Mouse (Mus musculus): ENCODE results near the gene Gm45521.
A peak's percentile ranks its signal among the peaks of the same experiment; 100 is the strongest.

Gm45521 gene

DNA sequence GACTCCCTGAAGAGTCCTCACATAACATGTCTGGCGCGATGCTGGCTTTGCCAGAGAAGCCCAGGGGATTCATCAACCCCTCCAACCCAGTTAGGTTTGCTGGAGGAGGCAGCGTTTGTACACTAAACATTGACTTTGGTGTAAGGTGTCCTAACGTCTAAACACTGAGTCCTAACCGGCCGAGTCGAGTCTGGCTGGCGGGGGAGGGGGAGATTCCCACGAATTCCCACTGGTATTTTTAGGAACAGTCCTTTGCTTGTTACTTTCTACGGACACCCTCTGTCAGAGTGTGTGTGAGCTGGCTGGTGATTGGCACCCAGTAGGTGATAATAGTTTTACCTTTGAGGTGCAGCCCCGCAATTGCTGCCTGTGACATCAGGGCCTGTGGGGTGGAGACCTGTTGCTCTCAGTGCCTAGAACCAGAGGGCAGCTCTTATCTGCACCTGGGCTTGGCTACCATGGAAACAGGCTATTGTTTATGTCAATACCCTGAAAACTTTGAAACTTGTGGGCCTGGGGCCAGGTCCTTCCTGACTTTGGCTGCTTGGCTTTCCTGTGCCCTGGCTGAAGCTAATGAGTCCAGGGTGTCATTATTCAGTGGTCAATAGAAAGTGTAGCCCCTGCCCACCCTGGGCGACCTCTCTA, 4.4 kb upstream of the Gm45521 start:
- peak; percentile 50 for DNase-seq (ENCODE audit: low read depth)

DNA sequence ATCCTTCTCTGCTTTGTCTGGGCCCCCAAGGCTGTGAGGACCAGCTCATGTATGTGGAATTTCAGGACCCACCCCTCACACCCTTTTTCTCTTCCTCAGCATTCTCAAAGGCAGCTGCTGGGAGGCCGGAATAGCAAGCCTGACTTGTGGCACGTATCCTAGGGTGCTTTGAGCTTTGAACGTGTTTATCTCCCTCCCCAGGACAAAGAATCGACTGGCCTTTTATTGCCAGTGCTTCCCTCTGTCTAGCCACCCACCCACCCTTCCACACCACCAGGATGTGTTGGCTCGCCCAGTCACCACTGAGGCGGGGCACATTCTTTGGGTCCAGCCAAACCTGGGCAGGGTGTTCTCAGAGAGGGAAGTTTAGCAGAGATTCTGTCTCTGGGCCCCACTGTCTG, 3.0 kb upstream of the Gm45521 start:
- DNase-seq (ENCODE audit: low read depth) = peak; percentile 63

DNA sequence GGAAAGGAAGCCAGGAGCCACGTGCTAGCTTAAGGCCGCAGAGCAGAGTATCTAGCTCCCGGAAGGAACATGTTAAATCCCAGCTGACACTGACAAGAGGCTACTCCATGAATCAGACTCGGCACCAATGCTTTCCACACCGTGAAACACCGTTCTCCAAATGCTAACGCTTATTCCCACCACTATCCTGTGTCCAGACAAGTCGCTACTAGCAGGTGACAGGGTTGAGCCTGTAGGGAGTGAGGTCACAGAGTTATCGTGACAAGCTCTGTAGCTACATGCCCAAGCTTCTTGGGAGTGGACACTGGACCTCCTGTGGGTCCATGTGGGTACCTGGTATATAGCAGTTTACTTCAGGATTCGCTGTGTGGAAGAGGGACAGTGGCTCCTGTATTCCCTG, 661 bp upstream of the Gm45521 start:
- no peak for DNase-seq (ENCODE audit: low read depth)

DNA sequence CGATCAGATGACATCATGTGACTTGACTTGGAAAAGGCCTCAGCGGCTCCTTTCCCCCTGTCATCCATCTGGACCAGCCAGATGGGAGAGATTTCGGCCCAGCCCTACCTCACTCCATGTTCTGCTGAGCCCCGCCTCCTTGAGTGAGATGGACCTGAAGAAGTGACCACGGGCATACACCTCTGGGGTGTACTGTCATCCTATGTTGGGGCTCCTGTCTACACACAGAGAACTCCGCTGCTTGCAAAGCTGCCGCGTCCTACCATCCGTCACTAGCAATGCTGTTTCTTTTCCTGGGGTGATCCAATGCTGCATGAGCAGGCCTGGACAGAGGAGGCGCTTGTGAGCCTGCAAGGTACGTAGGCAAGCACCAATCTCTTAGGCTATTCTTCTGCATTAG, 3.5 kb downstream of the Gm45521 start:
- no peak for DNase-seq (ENCODE audit: low read depth)

DNA sequence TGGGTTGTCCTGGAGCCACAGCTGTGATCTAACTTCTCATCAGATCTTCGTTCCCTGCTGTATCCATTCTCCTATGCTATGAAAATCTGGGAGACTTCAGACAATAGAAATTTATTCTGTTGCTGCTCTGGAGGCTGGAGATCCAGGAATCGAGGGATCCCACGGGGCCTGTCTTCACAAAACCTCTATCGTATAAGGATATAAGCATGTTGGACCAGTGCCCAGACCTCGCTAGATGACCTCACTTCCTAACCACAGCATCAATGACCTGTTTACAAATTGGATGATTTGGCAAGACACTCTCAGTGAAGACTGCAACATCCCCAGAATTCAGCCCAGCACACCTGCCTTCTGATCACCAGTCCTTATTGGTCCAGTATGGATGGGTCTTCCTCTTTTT, 4.6 kb downstream of the Gm45521 start:
- DNase-seq (ENCODE audit: low read depth) = peak; percentile 70

DNA sequence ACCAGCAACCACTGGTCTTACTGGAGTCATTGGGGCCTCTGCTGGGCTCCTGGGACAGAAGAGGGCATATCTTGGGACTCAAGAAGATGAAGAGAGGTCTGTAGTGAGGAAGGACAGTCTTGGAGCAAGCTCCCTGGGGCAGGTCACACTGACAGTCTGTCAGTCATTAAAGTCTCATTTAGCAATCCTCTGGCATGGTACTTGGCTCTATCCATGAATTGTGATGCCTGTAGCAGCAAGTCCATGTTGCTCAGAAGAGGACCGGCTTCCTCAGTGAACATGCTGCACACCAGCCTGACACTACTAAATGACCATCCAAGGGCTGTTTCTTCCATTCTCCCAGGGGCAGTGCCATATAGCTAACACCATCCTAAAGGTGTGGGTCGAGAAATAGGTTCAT, 5.5 kb downstream of the Gm45521 start:
- DNase-seq (ENCODE audit: low read depth) = no peak

DNA sequence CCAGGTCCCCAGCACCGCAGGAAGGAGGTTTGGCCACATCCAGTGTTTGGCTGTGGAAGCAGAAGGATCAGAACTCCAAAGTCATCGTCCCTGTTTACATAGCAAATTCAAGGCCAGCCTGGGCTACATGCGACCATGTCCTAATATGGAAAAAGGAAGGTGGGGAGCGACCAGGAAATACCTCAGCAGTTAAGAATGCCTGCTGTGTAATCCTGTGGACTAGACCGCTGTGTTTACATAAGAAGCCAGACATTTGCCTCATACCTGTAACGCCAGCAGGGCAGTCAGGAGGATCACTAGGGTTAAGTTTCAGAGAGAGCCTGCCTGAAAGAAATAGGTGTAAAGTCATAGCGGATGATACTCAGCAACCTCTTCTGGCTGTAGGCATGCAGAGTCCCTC, 6.1 kb downstream of the Gm45521 start:
- no peak for DNase-seq (ENCODE audit: low read depth)

DNA sequence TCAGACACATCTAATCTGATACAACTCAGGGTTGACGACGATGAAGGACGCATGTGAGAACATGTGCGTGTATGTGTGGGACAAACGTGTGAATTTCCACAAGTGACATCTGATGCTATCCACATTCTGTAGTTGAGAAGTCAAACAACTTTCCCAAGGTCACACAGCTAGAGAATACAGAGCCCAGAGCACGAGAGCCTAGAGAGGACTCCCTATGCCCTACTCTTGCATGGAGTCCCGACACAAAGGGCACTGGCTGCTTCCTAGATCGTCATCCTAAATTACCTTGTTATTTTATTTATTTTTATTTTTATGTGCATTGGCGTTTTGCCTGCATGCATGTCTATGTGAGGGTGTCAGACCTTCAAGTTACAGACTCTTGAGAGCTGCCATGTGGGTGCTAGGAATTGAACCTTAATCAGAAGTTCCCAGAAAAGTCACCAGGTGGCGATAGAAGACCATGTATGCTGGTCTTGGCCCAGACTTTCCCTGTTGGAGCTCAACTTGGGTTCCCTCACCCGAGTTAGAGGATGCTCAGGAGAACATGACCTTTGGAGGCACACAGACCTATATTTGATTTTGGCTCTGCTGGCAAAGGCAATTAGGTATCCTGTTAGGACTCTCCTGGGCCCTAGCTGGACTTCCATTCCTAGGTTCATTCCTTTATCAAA, 7.3 kb downstream of the Gm45521 start:
- peak; percentile 84 for DNase-seq (ENCODE audit: low read depth)

DNA sequence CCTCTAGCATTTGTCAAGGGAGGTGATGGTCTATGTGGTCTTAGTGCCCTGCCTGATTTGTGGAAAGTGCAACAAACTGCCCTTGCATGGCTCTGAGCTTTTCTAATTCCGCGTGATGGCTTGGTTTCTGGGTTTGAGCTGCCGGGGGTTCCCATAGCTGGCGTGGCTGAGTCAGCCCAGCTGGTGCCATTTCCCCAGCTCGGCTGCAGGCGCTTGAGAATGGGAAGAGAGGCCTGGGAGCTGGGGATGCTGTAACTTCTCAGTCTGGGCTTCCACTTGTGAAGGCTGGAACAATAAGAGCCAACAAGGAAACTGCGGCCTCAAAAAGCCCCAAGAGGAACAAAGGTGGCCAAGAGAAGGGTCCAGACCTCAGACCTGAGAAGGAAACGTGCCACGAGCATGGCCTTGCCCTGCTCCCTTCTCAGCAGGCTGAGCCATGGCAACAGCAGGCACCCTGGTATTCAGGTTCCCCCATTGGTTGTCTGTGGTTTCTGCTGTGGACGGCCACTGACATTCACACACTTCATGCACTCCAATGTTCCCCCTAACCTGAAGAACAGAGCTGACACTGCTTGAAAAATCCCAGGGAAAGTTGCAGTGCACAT, 14.9 kb downstream of the Gm45521 start:
- no peak for DNase-seq (ENCODE audit: low read depth)

DNA sequence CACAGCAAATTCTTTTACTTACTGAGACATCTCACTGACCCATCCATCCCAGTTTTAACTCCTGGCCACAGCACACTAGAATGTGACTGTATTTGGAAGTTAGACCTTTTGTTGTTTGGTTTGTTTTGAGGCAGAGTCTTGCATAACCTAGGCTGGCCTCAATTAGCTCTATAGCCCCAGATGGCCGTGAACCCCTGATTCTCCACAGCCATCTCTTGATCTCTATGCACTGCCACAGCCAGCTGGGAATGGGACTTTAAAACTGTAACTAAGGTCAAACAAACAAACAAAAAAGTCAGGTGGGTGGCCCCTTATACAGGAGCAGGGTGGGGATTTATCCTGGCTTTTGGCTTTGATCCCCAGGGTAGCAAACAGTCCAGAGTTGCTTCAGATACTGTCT, 17.6 kb downstream of the Gm45521 start:
- DNase-seq (ENCODE audit: low read depth) = no peak

DNA sequence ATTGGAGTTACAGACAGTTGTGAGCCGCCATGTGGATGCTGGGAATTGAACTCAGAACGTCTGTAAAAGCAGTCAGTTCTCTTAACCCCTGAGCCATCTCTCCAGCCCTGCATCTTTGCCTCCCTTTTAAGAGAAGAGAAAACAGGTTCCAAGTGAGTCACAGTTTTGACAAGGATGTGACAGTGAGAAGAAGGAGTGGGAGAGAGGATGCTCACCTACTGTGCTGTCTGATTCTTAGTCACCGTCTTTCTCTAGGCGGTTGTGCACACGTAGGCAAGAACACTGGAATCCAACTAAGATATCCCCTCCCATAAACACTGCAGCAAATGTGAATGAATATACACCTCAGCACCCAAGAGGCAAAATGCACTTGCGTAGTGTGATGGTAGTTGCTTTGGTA, 18.1 kb downstream of the Gm45521 start:
- DNase-seq (ENCODE audit: low read depth) = no peak

DNA sequence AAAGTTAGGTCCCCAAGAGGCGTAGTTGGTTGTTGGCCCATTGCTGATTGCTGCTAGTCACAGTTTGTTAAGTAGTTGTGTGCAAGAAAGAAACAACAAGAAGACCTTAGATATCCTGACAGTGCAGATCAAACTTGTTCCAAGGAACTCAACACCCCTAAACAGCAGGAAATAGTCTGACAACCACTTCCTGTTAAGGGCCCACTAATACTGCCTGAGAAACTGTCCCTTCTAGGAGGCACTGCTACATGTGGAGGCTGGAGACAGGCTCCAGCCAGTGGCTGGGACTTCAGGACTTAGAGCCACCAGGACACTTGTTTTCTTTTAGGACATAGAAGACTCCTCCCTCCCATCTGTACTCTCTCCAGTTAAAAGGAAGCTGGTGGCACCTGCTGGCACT, 20.4 kb downstream of the Gm45521 start:
- DNase-seq (ENCODE audit: low read depth) = no peak

DNA sequence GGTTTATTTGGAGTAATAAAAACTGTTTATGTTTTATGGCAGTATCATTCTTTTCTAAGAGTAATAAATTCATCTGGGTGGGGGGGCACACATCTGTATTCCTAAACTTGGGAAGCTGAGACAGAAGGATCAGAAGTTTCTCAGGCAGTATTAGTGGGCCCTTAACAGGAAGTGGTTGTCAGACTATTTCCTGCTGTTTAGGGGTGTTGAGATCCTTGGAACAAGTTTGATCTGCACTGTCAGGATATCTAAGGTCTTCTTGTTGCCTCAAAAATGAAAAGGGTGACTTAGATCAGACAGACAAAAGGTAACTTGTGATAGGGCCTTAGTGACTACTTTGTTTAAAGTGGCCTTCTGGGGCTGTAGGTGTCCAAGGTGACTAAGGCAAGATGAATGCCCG, 21.1 kb downstream of the Gm45521 start:
- DNase-seq (ENCODE audit: low read depth) = no peak

DNA sequence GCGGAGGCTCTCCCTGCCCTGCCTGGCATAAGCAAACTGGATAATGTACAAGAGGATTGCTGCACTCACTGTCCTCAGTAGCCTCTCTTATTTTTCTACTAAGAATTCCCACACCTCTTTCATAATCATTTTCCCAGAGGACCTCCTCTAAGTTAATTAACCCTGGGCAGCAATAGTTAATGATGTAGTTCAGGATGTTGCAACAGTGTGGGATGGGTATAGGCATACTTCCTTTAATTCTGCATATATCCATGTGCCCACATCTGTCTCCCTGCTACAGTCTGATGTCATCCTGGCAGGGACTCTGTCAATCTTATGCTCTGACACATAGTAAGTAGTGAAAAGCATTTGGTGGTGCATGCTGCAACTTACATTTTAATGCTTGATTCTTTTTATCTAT, 24.1 kb downstream of the Gm45521 start:
- DNase-seq (ENCODE audit: low read depth) = no peak

DNA sequence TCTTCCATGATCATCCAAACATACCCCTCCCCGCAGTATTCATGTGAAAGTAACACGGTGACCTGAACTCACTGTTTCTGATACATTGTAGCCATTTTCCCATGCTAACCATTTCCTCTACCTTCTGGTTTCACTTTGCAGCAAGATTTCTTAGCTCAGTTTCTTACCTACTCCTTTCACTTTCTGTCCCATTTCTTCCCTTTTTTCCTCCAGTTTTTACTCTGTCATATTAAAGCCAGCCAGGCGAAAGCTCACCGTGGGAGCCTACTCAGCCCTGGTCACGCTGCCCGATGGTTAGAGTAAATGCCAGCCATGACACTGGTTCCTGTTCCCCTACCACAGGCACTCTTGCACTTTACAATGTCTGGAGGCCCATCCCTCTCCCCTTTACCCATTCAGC, 29.8 kb downstream of the Gm45521 start:
- DNase-seq (ENCODE audit: low read depth) = no peak

DNA sequence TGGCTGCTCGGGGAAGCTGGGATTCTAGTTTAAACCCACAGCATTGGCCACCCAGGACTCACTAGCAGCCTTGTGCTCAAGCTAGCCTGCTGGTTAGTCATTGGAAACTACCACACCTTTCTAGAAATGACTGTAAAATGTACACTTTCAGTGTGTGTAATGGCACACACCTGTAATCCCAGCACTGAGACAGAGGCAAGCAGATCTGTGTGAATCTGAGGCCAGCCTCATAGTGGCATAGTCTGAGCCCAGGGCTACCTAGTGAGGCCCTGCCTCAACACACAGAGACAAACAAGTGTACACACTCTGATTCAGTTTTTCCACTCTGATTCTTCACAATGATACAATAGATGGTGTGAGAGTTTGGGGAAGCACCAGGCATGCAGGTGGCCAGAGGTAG, 32.3 kb downstream of the Gm45521 start:
- no peak for DNase-seq (ENCODE audit: low read depth)

DNA sequence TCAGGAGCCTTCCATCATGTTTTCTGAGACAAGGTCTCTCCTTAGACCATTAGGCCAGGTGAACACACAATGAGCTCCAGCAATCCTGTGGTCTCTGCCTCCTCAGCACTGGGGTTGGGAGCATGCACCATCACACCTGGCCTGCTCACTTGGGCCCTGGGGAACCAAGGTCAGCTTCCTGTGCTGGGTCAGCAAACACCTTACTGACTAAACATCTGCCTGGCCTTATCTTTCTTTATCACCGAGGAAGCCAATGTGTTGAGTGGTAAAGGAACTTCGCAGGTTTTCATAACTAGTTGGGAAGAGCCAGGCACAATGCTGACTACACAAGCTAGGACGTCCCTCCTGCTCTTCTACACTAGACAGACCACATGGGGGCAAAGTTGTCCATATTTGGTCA, 32.9 kb downstream of the Gm45521 start:
- DNase-seq (ENCODE audit: low read depth) = no peak

DNA sequence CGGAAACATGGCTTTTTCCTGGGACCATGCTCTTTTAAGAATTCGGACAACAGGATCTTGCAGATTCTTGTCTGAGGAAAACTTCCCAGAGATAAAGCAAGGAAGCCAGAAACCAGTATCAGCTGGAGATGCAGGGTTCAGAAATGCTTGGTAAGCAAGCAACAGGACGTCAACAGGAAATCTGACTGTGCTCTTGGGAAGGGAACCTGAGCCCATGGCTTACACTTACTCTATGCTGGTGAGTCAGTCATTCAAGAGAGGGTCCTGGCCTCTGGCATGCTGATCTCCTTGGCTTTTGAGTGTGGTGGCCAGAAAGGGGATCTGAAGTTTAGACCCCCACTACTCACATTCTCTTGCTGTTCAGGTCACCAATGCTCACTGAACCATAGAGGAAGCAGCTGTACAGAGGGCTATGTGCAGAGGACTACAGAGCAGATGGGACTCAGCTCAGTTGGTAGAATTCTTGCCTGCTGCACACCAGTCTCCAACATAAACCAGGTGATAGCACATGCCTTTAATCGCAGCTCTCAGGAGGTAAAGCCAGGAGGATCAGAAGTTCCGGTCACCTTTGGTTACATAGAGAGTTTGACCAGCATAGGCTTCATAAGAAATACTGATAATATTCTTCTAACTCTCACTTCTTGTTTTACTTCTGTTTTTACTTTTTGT, 34.2 kb downstream of the Gm45521 start:
- no peak for DNase-seq (ENCODE audit: low read depth)

DNA sequence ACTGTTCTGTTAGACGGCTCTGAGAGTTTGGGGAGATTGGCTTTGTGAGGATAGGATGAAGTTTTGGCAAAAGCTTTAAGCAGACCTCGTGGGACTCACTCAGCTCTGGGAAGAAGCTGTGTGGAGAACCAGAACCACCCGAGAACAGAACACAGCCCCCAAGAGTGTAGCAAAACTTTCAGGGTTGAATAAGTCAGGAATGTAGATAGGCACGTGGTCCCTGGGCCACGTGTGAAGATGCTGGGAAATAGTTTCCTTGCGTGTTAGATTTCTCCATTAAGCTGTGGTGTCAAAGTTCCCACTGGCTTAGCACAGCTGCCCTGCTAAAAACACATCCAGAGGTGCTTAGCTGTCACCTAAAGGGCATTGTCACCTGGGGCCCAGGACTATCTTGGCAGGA, 35.1 kb downstream of the Gm45521 start:
- no peak for DNase-seq (ENCODE audit: low read depth)

DNA sequence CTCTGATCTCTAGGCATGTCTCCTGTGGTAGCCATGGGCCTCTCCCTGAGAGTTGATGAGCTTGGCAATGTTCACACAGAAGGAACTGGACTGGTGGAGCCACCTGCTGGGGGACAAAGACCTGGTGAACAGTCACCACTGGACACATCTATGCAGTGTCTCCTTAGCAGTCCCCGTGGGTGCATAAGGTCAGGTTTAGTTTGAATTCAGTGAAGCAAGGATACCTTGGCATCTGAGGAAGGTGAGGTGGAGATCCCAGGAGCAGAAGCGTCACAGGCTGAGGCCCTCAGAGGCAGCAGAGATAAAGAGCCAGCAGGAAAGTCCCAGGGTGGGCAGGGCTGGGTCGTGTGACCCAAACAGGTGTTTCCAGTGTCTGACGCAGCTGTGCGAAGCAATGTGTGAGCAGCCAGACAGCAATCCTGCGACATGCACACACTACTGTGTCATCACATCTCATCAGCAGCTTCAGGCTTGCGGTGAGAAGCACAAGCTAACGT, 37.2 kb downstream of the Gm45521 start, which contains the start of gene Dnase1l3:
Gene Dnase1l3, minus strand, starts transcription at position 303 of the 497 bp plus-strand sequence.
- DNase-seq (ENCODE audit: low read depth) = peak; percentile 37

DNA sequence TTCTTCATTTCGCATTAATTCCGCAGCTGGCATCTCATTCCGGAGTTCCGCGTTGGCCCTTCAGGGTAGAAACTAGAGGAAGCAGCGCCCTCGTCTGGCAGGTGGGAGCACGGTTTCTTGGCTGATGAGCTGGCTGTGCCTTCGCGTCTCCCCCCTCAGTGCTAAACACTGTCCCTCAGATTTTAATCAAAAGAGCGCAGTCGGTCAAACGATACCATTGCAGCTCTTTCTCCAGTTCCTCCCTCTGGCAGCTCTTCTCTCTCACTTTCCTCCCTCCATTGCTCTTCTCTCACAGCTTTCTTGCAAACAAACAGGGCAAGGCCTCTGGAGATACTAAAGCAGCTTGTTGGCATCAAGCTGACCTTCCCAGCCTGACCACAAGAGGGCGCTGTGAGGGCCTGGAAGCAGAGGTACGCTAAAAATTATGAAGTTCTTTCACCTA, 40.2 kb downstream of the Gm45521 start:
- DNase-seq (ENCODE audit: low read depth) = peak; percentile 75

DNA sequence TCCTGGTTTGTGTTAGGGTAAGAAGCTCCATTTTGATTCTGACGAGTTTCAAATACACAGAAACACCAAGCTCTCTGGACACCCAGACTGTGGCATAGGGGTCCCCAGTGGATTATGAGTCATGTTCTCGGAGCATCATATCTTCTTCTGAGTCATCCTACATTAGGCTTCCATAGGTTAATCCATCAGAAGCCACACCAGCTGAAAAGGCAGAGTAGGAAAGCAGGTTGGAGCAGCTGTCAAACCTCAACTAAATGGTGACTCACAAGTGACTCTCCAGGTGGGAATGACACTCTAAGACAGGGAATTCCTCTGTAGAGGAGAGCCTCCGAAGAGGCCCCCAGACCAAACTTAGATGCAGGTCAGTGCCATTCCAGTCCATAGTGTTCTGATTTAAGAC, 41.9 kb downstream of the Gm45521 start:
- DNase-seq (ENCODE audit: low read depth) = peak; percentile 39

DNA sequence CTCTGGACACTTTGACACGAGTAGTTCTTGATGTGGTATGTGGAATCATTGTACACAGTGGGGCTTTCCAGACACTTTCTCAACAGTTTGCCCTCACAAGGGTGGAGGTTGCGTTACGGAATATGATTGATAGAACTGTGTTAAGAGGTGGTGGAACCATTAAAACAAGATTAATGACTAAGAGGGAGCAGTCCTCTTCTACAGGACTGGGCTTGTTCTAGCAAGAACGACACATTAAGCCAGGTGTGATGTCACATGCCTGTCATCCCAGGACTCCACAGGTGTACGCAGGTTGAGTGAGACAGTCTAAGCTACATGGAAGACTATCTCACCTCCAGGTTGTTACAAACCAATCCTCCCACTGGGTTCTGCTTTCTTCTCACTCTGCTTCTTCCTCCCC, 42.3 kb downstream of the Gm45521 start:
- DNase-seq (ENCODE audit: low read depth) = no peak
